Mouse (Mus musculus) gastrocnemius, adult 8-10 months (tissue): ENCODE results near the gene Sprr2a1. TPM values are rescaled to one million over a fixed set of nuclear protein-coding genes. Genes with fewer than 3 reads are reported as not detected.

Source experiments
- total RNA-seq, 4 experiments: library from RNA; stranded (reverse); gene quantifications; 2 replicates each; pipeline ENCODE4 v1.2.4; 2022

The Sprr2a1 gene
- total RNA-seq, 4 experiments from 2014 or later = not detected

Other genes starting within 250 kb of the Sprr2a1 start
- gene Pglyrp3, start 201.2 kb upstream of the Sprr2a1 start, total RNA-seq = not detected
- not detected for gene Lor, start 132.7 kb upstream of the Sprr2a1 start, total RNA-seq
- not detected for gene Prr9, start 91.9 kb upstream of the Sprr2a1 start, total RNA-seq
- gene Lelp1, start 73.1 kb upstream of the Sprr2a1 start, total RNA-seq = not detected
- not detected for gene Sprr2a2, start 121 bp downstream of the Sprr2a1 start, total RNA-seq
- not detected for gene Sprr2a3, start 69.6 kb downstream of the Sprr2a1 start, total RNA-seq
- not detected for gene Sprr2b, start 100.8 kb downstream of the Sprr2a1 start, total RNA-seq
- not detected for gene Sprr2d, start 123.3 kb downstream of the Sprr2a1 start, total RNA-seq
- gene Sprr2e, start 136.3 kb downstream of the Sprr2a1 start, total RNA-seq = not detected
- gene Sprr2f, start 149.4 kb downstream of the Sprr2a1 start, total RNA-seq = not detected
- not detected for gene Sprr2h, start 169.9 kb downstream of the Sprr2a1 start, total RNA-seq
- not detected for gene Sprr2i, start 192.2 kb downstream of the Sprr2a1 start, total RNA-seq
- not detected for gene Sprr2j-ps, start 202.3 kb downstream of the Sprr2a1 start, total RNA-seq
- gene Gm9774, start 213.6 kb downstream of the Sprr2a1 start, total RNA-seq = 1 to 10 TPM in 3 of 4 experiments, not detected in 1; 2.7 to 4.8 (median 4.7) TPM
- gene Sprr2k, start 216.8 kb downstream of the Sprr2a1 start, total RNA-seq = not detected
- not detected for gene Sprr1b, start 223.0 kb downstream of the Sprr2a1 start, total RNA-seq
- not detected for gene Sprr3, start 242.9 kb downstream of the Sprr2a1 start, total RNA-seq